Mouse (Mus musculus) frontal cortex, postnatal 14 days (tissue): ENCODE measurements around the gene Ccdc63.
"Not testable (repeated sequence)": the region's sequence is repeated elsewhere in the genome, so short reads cannot be mapped to it uniquely, and the experiment has no call there.

Source experiments
- DNase-seq, 2 experiments: peaks; one replicate each; pipeline ENCODE4 v3.0.0; 2022; ENCODE audit warnings: low spot score in 2 of 2

The Ccdc63 gene

GRCm38 (mm10) chr5:122140723-122141122 lies at the start of gene Ccdc63:
Gene Ccdc63, minus strand, starts transcription at chr5:122140823.
- DNase-seq = no peak

DNA sequence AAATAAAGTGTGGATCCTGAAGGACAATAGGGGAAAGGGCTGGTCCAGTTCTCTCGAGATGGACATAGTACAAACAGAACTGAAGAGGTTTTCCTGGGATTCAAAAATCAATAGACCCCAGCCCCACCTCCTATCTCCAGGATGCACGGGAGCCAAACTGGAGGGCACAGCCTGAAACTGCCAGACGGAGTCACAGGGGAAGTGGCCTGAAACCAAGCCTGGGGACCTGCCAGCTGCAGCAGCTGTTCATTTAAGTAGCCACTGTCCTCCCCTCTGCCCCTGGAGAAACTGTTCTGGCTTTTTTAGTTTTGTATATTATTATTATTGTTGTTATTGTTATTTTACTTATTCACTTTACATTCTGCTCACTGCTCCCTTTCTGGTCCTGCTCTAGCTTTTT lies 48.5 kb upstream of the Ccdc63 start:
- DNase-seq = no peak

- not testable (repeated sequence) for DNase-seq
Observed at GRCm38 (mm10) chr5:122184858-122185257, 44.2 kb upstream of the Ccdc63 start.

DNA sequence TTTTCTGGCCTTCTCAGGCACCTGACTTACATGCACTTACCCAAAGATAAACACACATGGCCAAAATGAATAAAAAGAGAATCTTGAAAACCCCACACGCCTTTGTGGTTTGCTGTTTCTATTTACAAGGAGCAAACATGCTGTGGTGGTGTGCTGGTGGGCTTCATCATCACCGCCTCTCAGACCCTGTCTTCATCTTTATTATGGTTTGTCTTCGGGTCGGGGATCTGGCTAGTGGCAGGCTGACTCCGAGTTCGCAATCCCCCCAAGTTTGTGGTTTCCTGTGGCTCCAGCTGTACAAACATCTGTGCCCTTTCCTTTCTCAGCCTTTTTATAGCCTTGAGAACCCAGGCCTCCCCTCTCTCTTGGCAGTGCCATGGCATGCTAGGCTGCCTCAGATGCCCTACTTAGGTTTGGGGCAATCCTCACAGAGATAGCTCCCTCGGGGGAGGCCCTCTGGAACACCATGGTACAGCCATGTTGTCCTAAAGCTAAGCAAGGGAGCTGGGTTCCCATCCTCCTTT lies 43.7 kb upstream of the Ccdc63 start:
- no peak for DNase-seq

GRCm38 (mm10) chr5:122179665-122180064 lies 39.0 kb upstream of the Ccdc63 start:
- DNase-seq = no peak

DNA sequence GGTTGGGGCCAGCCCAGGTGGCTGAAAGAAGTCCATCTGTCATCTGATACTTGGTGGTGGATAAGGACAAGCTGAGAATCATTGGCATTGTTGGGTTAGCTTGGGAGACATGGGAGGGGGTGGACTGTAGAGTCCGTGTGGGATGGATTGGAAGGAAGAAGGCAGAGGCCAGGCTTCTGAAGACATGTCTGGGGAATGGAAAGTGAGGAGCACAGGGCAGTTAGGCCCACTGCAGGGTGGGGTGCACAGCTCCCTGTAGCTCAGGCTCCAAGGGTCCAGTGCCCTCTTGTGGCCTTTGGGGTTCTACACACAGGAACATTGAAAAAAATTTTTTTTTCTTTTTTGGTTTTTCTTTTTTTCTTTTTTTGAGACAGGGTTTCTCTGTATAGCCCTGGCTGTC lies 35.8 kb upstream of the Ccdc63 start:
- DNase-seq = no peak

GRCm38 (mm10) chr5:122175961-122176360 lies 35.3 kb upstream of the Ccdc63 start:
- DNase-seq = no peak

DNA sequence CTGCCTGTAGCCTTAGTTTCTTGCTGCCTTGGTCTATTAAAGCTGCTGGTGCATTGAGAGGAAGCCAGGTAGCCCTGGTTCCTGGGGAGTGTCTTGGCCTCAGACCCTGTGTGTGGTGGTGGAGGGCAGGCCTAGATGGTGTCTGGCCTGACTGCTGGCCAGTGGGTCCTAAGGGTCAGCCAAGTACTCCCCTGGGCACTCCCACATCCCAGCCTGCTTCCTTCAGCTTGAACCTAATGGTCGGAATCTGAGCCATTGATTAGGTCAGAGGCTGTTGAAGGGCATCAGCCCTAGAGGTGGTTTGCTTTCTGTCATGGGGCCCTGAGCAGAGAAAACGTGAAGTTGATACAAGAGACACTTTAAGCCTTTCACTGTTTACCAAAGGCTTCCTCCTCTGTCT lies 34.8 kb upstream of the Ccdc63 start:
- DNase-seq = no peak

DNA sequence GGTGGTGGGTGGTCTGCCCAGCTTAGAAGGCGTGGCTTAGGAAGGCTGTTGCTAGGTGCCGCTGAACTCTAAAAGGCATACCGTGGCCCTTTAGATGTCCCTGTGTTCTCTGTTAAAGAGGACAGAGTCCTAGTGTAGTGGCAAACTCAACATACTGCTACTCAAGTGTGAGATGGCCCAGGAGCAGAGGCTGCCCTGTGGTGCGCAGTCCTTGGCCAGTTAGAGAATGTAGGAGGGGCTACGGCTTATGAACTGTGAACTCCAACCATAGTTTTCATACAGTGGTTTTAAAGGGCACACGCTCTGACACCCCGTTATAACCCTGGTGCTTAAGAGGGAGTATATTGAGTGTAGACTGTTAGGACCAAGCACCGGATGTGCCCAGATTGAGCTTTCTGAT lies 30.4 kb upstream of the Ccdc63 start:
- no peak for DNase-seq

DNA sequence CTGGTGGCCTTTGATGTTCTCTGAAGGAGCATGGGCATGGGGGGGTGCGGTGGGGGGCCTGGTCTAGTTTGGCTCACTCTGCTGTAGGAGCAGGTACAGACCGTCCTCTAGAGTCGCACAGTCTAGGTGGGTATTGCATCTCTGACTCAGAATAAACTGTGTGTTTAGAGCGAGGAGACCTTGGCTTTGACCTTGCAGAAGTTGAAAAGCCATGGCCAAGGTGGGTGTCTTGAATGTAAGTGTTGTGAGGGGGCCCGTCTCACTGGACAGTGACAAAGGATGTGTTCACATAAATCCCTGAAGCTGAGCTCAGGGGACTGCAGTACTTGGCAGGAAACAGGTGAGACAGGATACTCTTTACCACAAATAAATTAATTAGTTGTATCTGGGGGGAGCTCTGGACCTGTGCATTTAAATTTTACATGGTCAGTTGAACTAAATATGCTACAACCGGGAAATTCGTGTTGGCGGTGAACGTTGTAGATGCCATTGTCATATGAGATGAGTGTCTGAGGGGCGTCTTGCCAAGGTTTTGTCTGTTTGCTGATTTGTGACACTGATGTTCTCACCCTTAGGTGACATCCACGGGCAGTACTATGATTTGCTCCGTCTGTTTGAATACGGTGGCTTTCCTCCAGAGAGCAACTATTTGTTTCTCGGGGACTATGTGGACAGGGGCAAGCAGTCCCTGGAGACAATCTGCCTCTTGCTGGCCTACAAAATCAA lies 27.9 kb upstream of the Ccdc63 start:
- no peak for DNase-seq

DNA sequence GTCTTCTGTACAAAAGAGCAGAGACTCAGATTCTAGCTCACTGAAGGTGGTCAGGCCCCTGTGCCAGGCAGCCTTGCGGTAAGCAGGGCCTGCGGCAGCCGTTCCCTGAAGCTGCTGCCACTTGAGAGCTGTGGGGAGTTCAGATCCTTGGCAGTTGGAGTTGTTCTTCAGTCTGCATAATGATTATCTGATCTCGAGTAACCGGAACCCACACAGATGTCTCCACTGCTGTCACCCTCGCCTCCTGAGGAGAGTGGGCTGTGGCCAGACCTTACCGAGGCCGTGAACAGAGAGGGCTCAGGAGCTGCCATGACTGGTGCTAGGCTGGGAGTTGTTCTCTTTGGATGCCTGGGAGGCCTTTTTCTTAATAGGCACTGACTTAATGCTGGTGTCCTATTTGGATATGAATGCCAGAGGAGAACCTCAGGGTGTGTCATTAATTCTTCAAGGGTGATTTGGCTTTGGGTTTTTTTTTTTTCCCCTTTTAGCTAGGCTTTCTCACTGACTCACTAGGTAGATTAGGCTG lies 26.1 kb upstream of the Ccdc63 start:
- no peak for DNase-seq

- no peak for DNase-seq
Observed at GRCm38 (mm10) chr5:122165233-122165915, 24.8 kb upstream of the Ccdc63 start.

DNA sequence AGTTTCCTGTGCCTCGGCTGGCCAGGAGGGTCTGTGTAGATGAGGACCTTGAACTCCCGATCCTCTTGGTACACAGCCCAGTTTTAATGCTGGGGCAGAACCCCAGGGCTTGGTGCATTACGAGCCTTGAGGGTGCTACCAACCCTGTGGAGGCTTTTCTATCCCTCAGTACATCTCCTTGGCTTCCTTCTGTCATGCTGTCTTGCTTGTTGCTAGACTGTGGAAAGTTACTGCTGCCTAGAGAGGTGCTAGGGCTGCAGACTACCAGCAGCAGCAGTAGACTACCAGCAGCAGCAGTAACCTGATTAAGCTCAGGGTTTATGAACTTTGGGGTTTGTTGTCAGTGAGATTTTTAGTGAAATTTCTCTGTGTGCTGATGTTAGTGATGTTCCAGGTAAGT lies 23.4 kb upstream of the Ccdc63 start:
- DNase-seq = no peak

GRCm38 (mm10) chr5:122163194-122163593 lies 22.6 kb upstream of the Ccdc63 start:
- DNase-seq = no peak

GRCm38 (mm10) chr5:122158557-122159515 lies 18.2 kb upstream of the Ccdc63 start:
- DNase-seq = no peak

- peak; percentile 82 to 89 for DNase-seq
Observed at GRCm38 (mm10) chr5:122157827-122158381, 17.3 kb upstream of the Ccdc63 start, which contains the start of gene Ppp1cc. Gene Ppp1cc, plus strand, starts transcription at chr5:122158278.

DNA sequence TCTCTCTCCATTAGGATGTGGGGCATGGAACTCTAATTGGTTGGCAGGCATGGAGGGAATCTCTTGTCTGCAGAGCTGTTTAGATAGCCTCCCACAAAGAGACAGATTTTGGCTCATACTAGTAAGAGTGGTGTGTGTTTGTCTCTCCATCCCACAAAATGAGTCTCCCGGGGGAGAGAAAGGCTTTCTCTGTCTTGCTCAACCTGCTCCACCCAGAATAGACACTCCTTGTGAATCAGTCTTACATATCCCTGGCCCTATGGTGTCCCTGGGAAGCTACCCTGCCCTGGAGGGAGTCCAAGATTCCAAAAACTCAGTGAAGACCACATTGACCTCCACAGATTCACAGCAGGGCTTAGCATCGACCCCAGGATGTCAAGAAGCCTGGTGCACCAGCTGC lies 15.9 kb upstream of the Ccdc63 start:
- DNase-seq = no peak

GRCm38 (mm10) chr5:122155613-122156012 lies 15.0 kb upstream of the Ccdc63 start:
- DNase-seq = no peak

DNA sequence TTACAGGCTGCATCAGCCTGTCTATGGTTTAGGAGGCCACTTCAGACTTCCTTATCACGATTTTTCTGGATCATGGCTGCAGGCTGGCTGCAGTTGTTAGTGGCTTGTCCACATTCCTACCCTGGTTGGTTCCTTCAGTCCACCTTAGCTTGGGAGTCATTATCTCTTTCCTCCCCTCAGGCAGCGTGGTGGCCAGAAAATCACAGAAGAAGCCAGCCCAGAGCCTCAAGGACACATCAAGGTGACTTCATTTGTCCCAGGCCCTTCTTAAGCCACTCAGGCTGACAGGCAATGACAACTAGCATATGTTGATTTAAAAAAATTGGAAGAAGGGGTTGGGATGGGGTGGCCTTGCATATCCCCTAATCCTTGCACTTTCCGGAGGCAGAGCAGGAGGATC lies 14.2 kb upstream of the Ccdc63 start:
- no peak for DNase-seq

- no peak for DNase-seq
Observed at GRCm38 (mm10) chr5:122154006-122154405, 13.4 kb upstream of the Ccdc63 start.

- DNase-seq = not testable (repeated sequence)
Observed at GRCm38 (mm10) chr5:122152508-122152907, 11.9 kb upstream of the Ccdc63 start.
